Mouse (Mus musculus) embryonic facial prominence, embryonic 13.5 days (tissue): Measurements from ENCODE around the gene Cwc22. TPM values are rescaled to one million over a fixed set of nuclear protein-coding genes. Genes with fewer than 3 reads are reported as not detected.

Experiments used
- ATAC-seq: fragments of 200-750 bp; cut with Nextera tagmentation; 2 replicates; pipeline ENCODE4 v1.8.0; 2017; ENCODE audit warnings: low read depth; ENCODE audit not compliant: insufficient number of reproducible peaks, insufficient read depth, low FRiP score, low TSS enrichment
- H3K27ac ChIP-seq: fragments of 300-500 bp; sonication (generic); 2 replicates; pipeline ENCODE4 v1.5.1; 2015; ENCODE audit warnings: moderate library complexity, mild to moderate bottlenecking, inconsistent platforms
- H3K27me3 ChIP-seq: fragments of 300-500 bp; sonication (generic); 2 replicates; pipeline ENCODE4 v1.6.1; 2015; ENCODE audit warnings: mild to moderate bottlenecking, inconsistent platforms
- H3K36me3 ChIP-seq: fragments of 300-500 bp; sonication (generic); 2 replicates; pipeline ENCODE4 v1.6.1; 2015; ENCODE audit warnings: mild to moderate bottlenecking, inconsistent platforms
- H3K4me1 ChIP-seq: fragments of 300-500 bp; sonication (generic); 2 replicates; pipeline ENCODE4 v1.6.1; 2015; ENCODE audit warnings: inconsistent platforms
- H3K4me2 ChIP-seq: fragments of 300-500 bp; sonication (generic); 2 replicates; pipeline ENCODE4 v1.6.1; 2015; ENCODE audit warnings: moderate library complexity, mild to moderate bottlenecking, inconsistent platforms
- H3K4me3 ChIP-seq: fragments of 300-500 bp; sonication (generic); 2 replicates; pipeline ENCODE4 v1.5.1; 2015; ENCODE audit warnings: mild to moderate bottlenecking, inconsistent platforms
- H3K9ac ChIP-seq: fragments of 300-500 bp; sonication (generic); 2 replicates; pipeline ENCODE4 v1.6.1; 2015; ENCODE audit warnings: mild to moderate bottlenecking, inconsistent platforms
- H3K9me3 ChIP-seq: fragments of 300-500 bp; sonication (generic); 2 replicates; pipeline ENCODE4 v1.6.1; 2016; ENCODE audit warnings: inconsistent platforms
- WGBS: fragments of 180-500 bp; shearing (Covaris S2); methylation state at CpG from one replicate; pipeline ENCODE4 v1.1.7; 2015; ENCODE audit warnings: mixed read lengths; 5-methylcytosine and 5-hydroxymethylcytosine counted together
- polyA plus RNA-seq: library from polyadenylated mRNA; unstranded; fragments of >200 nt; fragmentation: Nextera tagmentation; extraction: Ambion mirVana; gene quantifications from 2 replicates; pipeline ENCODE4 v1.2.1, GENCODE M21; 2015

The Cwc22 gene
- polyA plus RNA-seq, 1 experiment from 2014 or later: 35.5 TPM

DNA sequence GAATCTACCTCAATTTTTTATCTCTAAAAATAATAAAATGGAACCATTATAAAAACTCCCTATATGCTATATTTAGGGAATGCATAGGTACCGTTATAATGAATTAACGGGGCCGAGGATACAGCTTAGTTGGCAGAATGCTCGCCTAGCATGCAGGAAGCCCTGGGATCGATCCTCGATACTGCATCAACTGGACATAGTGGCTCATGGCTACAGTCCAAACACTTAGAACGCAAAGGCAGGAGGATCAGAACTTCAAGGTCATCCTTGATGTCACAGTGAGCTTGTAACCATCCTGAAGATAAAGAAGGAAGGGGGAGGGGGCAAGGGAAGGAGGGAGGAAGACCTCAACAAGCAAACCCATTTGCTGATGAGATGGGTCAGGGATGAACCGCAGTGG lies 23.0 kb downstream of the Cwc22 start:
- no peak overlapping the region for H3K9ac ChIP-seq
- no peak overlapping the region for H3K27ac ChIP-seq
- H3K9me3 ChIP-seq: no peaks in the 10 kb centered on the region
- H3K4me2 ChIP-seq: no peak overlapping the region
- peaks cover 62% of the 10 kb centered on the region for H3K36me3 ChIP-seq
- H3K27me3 ChIP-seq: no peaks in the 10 kb centered on the region
- ATAC-seq: no peak
- no peak overlapping the region for H3K4me3 ChIP-seq
- no peaks in the 10 kb centered on the region for H3K4me1 ChIP-seq
- 95% methylated on average over 8 of the region's 8 CpGs for WGBS

DNA sequence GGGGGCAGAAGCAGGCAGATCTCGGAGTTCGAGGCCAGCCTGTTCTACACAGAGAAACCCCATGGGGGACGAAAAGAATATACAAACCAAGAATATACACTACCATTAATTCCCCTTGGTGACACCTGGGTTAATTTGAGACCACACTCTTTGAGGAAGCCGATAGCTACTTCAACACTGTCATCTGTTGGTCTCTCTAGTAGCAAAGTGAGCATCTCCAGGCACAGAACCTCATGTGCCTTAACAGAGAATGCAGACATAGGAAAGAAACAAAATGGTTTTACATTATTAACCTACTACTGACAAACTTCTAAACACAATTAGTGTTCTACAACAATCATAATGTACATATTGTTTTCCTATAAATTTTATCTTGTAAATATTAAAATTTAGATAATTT lies 24.9 kb downstream of the Cwc22 start:
- Histone ChIP-seq H3K4me1 (no peaks in the 10 kb centered on the region), H3K4me2 (no peak overlapping the region), H3K27ac (no peak overlapping the region), H3K27me3 (no peaks in the 10 kb centered on the region), H3K9me3 (no peaks in the 10 kb centered on the region), H3K4me3 (no peak overlapping the region), H3K9ac (no peak overlapping the region), H3K36me3 (peaks cover 58% of the 10 kb centered on the region)
- 88% methylated on average over 4 of the region's 4 CpGs for WGBS
- no peak for ATAC-seq

DNA sequence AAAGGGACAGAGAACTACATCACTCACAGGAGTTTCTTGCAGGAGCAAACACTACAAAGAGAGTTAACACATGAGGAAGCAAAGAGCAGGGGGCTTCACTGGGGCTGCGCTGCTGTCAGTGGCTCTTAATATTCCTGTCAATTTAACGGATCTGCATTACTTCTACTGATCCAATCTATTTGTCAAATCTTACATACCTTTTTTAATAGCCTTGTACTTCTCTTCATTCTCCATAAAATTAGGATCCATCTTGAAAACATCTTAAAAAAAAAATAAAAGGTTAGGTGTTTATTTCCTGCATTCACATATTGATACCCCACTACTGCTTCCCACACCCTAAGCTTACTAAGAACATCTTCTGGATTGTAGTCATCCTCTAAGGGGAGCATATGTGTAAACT lies 25.6 kb downstream of the Cwc22 start:
- Histone ChIP-seq H3K36me3 (peaks cover 58% of the 10 kb centered on the region), H3K4me1 (no peaks in the 10 kb centered on the region), H3K9ac (no peak overlapping the region), H3K9me3 (no peaks in the 10 kb centered on the region), H3K27ac (no peak overlapping the region), H3K27me3 (no peaks in the 10 kb centered on the region), H3K4me2 (no peak overlapping the region), H3K4me3 (no peak overlapping the region)
- WGBS: 92% methylated on average over 2 of the region's 2 CpGs
- ATAC-seq: no peak

DNA sequence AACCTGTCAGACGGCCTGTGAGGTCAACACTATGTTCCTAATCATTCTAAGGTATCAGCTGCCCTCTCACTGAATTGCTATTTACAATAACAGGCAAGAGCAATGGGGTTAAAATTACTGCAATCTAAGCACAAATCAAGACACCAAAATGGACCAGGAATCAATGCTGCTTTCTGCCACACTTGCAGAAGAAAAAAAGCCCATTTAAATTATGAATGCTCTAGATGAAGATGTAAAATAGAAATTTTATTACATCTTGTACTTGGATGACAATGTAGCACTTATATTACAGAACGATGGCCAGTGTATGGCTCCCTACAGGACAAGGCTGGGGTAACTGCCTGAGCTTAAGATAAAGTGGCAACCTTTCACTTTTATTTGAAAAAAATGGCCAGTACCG lies 27.7 kb downstream of the Cwc22 start:
- Histone ChIP-seq H3K4me3 (no peak overlapping the region), H3K4me2 (no peak overlapping the region), H3K4me1 (no peaks in the 10 kb centered on the region), H3K27me3 (no peaks in the 10 kb centered on the region), H3K9me3 (no peaks in the 10 kb centered on the region), H3K36me3 (peaks cover 60% of the 10 kb centered on the region), H3K9ac (no peak overlapping the region), H3K27ac (no peak overlapping the region)
- ATAC-seq: no peak
- 85% methylated on average over 3 of the region's 3 CpGs for WGBS

DNA sequence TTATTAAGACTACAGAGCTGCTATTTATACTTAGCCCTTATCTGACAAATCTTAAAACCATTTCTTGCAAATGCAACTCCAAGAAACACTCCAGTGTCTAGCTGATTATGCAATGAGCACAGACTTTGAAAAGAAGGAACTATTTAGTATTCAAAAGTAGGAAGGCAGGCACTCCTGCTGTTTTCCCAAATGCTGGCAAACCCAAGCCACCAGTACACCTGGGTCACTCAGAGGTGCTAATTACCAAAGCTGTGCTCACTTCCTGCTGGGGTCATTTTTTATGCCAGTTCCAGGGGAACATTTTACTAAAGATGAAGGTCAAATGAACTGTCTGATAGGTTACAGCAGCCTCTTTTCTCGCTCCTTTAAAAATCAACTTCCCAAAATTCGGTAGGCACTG lies 28.2 kb downstream of the Cwc22 start:
- Histone ChIP-seq H3K4me3 (no peak overlapping the region), H3K9ac (no peak overlapping the region), H3K27me3 (no peaks in the 10 kb centered on the region), H3K9me3 (no peaks in the 10 kb centered on the region), H3K27ac (no peak overlapping the region), H3K4me2 (no peak overlapping the region), H3K36me3 (peaks cover 58% of the 10 kb centered on the region), H3K4me1 (no peaks in the 10 kb centered on the region)
- ATAC-seq: no peak
- WGBS: 80% methylated on average over 2 of the region's 2 CpGs

DNA sequence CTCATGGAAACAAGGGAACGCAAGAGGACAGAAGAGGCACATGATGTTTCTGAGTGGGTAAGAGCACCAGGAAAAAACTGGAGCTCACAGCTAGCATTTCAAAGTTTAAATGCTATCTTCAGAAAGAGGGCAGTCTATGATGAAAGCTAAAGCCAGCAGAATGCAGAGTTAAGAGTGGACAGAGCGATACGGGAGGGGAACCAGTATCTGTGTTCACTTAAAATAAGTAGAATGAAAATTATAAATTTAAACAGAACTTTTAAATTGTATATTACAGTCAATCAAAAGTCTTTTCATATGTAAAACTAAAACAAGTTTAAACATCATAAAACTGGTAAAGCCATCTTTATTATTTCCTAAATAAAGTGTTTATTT lies 28.8 kb downstream of the Cwc22 start:
- H3K9ac ChIP-seq: no peak overlapping the region
- H3K27ac ChIP-seq: no peak overlapping the region
- H3K4me2 ChIP-seq: no peak overlapping the region
- H3K9me3 ChIP-seq: no peaks in the 10 kb centered on the region
- no peak for ATAC-seq
- peaks cover 61% of the 10 kb centered on the region for H3K36me3 ChIP-seq
- H3K4me3 ChIP-seq: no peak overlapping the region
- no peaks in the 10 kb centered on the region for H3K4me1 ChIP-seq
- H3K27me3 ChIP-seq: no peaks in the 10 kb centered on the region
- WGBS: 87% methylated on average over 3 of the region's 3 CpGs

DNA sequence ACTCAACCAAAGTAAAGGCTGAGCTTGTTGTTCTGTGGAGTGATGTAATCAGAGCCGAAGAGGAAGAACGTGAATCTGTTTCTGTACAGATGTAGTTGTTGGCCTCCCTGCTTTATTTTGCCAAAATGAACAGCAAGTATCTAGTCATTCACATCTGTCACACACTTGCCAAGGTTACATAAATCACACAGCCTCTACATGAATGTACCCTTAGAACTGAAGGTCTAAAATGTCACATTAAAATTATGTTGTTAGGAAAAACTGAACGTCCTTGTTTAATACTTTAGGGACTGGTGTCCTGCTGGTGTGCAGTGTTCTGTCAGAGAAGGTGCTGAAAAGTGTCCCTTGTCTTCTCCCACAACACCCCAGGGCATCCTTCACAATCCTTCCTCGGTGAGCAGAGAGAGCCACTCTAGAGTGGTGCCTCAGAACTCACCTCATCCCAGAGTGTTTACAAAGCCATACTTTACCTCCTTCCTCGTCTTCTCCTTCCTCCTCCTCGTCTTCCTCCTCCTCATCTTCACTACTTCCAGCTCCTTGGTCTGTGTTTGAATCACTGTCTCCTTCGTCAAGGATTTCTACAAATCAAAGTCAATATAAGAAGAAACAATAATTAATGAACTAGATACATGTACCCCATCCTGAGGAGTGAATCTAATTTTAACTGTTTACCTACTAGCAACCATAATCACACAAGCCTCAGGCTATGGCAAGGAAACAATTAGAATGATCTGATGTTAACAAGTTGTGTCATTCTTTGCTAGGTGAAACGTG lies 29.4 kb downstream of the Cwc22 start:
- Histone ChIP-seq H3K4me3 (no peak overlapping the region), H3K4me1 (no peaks in the 10 kb centered on the region), H3K9me3 (no peaks in the 10 kb centered on the region), H3K9ac (no peak overlapping the region), H3K27ac (no peak overlapping the region), H3K36me3 (peaks cover 61% of the 10 kb centered on the region), H3K4me2 (no peak overlapping the region), H3K27me3 (no peaks in the 10 kb centered on the region)
- 73% methylated on average over 8 of the region's 8 CpGs for WGBS
- no peak for ATAC-seq

DNA sequence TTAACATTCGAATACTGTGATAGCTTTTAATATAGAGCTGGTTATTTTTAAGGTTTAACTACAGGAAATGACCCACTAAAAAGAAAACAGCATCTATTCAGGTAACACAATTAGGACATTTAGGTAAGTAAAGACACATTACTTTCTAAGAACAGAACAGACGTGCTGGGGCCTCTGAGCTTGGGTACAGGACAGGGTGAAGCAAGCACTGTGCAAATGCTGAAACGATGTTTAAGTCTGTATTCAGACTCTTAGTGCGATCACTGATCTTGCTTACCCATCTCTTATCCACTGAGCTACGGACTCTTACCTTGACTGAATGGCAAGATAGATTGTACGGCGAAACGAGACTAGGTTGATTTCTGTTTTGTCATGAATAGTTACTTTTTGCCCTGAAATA lies 31.0 kb downstream of the Cwc22 start:
- WGBS: 90% methylated on average over 8 of the region's 8 CpGs
- H3K36me3 ChIP-seq: peaks cover 50% of the 10 kb centered on the region
- H3K4me1 ChIP-seq: no peaks in the 10 kb centered on the region
- no peaks in the 10 kb centered on the region for H3K9me3 ChIP-seq
- H3K4me2 ChIP-seq: no peak overlapping the region
- H3K27me3 ChIP-seq: no peaks in the 10 kb centered on the region
- no peak overlapping the region for H3K27ac ChIP-seq
- no peak overlapping the region for H3K4me3 ChIP-seq
- no peak overlapping the region for H3K9ac ChIP-seq
- ATAC-seq: no peak

DNA sequence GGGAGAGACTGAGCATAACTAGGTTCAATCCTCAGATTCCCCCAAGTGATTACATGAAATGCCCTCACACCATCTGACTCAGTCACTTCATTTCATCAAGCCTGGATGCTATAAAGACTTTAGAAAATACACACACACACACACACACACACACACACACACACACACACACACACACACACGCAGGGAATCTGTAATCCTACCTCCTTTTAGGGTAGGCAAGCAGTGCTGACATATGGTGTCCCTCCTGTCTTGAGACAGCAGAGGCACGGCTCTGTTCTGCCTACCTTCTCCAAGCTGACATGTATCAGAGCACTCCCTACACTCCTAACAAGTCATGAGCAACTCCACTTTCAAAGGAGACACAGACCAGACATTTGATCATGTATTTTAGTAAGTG lies 32.5 kb downstream of the Cwc22 start:
- H3K9me3 ChIP-seq: no peaks in the 10 kb centered on the region
- no peaks in the 10 kb centered on the region for H3K4me1 ChIP-seq
- H3K36me3 ChIP-seq: peaks cover 44% of the 10 kb centered on the region
- no peak overlapping the region for H3K4me3 ChIP-seq
- H3K9ac ChIP-seq: no peak overlapping the region
- WGBS: 70% methylated on average over 2 of the region's 2 CpGs
- H3K27me3 ChIP-seq: no peaks in the 10 kb centered on the region
- no peak for ATAC-seq
- H3K27ac ChIP-seq: no peak overlapping the region
- H3K4me2 ChIP-seq: no peak overlapping the region

DNA sequence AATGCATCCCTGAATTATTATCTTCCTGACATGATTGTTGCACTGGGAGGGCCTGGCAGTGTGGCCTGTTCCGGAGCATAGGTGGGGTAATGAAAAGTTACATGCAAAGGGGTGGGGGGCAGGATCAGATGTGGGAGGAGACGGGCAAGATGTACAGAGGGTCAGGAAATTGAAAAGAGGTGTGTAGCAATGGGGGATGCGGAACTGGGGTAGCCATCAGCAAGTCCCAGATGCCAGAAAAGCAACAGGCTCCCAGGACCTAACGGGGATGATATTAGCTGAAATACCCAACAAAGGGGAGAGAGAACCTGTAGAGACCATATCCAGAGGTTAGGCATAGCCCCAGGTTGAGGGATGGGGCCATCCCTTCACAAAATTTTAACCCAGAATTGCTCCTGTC lies 34.0 kb downstream of the Cwc22 start:
- Histone ChIP-seq H3K36me3 (peaks cover 41% of the 10 kb centered on the region), H3K9me3 (no peaks in the 10 kb centered on the region), H3K4me3 (no peak overlapping the region), H3K4me2 (no peak overlapping the region), H3K27me3 (no peaks in the 10 kb centered on the region), H3K4me1 (no peaks in the 10 kb centered on the region), H3K27ac (no peak overlapping the region), H3K9ac (no peak overlapping the region)
- WGBS: 88% methylated on average over 4 of the region's 4 CpGs
- no peak for ATAC-seq

DNA sequence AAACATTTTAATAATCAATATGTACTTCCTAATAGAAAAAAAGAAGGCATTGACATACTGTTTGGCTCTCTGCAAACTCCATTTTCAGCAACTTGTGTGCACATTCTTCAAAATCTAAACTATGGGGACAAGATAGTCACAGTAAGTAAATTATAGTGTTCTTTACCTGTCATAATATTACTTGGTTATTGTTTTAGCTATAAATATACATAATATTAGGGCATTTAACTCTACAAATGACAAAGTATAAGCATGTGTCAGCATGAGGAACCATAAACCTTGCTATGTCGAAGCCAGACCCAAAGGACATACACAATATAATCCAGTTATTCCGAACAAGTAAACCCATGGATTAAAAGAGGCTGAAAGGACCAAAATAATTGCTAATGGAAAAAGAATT lies 34.7 kb downstream of the Cwc22 start:
- H3K4me3 ChIP-seq: no peak overlapping the region
- H3K4me2 ChIP-seq: no peak overlapping the region
- H3K27ac ChIP-seq: no peak overlapping the region
- ATAC-seq: no peak
- peaks cover 39% of the 10 kb centered on the region for H3K36me3 ChIP-seq
- no peaks in the 10 kb centered on the region for H3K9me3 ChIP-seq
- H3K4me1 ChIP-seq: no peaks in the 10 kb centered on the region
- H3K27me3 ChIP-seq: no peaks in the 10 kb centered on the region
- no peak overlapping the region for H3K9ac ChIP-seq
- 95% methylated on average over 2 of the region's 2 CpGs for WGBS

DNA sequence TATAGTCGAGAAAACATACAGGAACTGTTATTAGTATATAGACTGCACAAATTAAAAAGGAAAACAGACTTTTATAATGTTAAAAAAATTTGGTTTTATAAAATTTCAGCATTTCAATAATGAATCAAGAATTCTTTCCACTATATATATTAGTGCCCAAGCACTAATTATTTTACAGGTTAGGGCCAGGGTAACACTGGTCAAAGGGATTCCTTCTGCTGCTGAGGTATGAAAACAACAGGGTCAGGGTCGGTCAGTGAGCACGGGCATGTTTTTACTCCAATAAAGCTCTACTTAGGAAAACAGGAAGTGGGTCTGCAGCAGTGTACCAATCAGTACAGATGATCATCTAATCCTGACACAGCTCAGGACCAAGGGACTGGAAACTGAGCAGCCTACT lies 36.0 kb downstream of the Cwc22 start:
- no peak overlapping the region for H3K4me3 ChIP-seq
- no peaks in the 10 kb centered on the region for H3K27me3 ChIP-seq
- H3K27ac ChIP-seq: no peak overlapping the region
- H3K4me1 ChIP-seq: no peaks in the 10 kb centered on the region
- H3K9ac ChIP-seq: no peak overlapping the region
- no peak for ATAC-seq
- 57% methylated on average over 3 of the region's 3 CpGs for WGBS
- H3K4me2 ChIP-seq: no peak overlapping the region
- peaks cover 45% of the 10 kb centered on the region for H3K36me3 ChIP-seq
- H3K9me3 ChIP-seq: no peaks in the 10 kb centered on the region
